Mouse (Mus musculus): ENCODE results near the gene 1700013G24Rik.

DNA sequence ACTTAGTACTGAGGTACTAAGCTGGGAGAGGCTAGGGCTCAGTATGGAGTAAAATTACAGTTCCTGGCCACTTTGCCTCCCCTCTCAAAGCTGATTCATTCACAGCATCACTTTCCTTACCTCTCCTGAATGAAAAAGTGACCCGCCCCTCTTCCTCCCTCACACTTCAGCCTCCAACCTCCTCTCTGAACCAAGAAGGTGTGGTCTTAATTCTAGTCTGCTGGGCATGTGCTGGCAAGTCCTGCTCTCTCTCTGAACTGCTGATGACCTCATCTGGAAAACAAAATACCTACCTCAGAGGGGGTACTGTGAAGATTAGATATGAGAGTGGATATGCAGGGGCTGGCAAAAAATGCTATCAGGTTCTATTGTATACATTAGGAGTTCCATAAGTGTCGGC is 4.0 kb upstream of the 1700013G24Rik start:
- TF ChIP-seq CTCF (IDR thresholded peaks at IDR 0.05; ENCODE audit: extremely low read depth, insufficient read length, insufficient replicate concordance, low read depth, low read length) = no peak
- no peak for TF ChIP-seq POLR2A (IDR thresholded peaks at IDR 0.05; ENCODE audit: low read depth, low read length)
